22 mouse cellular contexts compared by ENCODE assay signal in genomic region chr15:77979427-77979865, GRCm38 (mm10). TPM values are rescaled to one million over a fixed set of nuclear protein-coding genes. Genes with fewer than 3 reads are reported as not detected.
A peak's percentile ranks its signal among the peaks of the same experiment; 100 is the strongest.
DNase-seq lines count a peak whose midpoint lies in the region; TF ChIP-seq lines count a peak whose summit lies in the region.
"Had no signal": no experiment of that assay in that cellular context is flagged by ENCODE, and none has a peak within 500 bp of the region (broad histone marks: within the 10 kb centered on the region; RNA-seq: fewer than 3 reads in every experiment).

No protein-coding gene starts in this region.

- intact Hi-C loops in left cerebral cortex, adult 2 months (cut with DNase I), result loop anchor here (1.0 to 10.0 kb wide), 3 partner anchors 139 to 565 kb away; partner anchors contain the start of genes Kctd17 and Sstr3

- peak; percentile 36 to 61 for DNase-seq in layer of hippocampus, adult 18-20 months (ENCODE audit: low spot score in 2 of 2)
- DNase-seq in layer of hippocampus, postnatal 36 days, result no peak
- DNase-seq in brain, adult 2 months (ENCODE audit: low read depth, low spot score), result peak; percentile 84
- peak; percentile 37 to 71 for DNase-seq in left cerebral cortex, adult 2 months (ENCODE audit: extremely low spot score in 1 of 2, low spot score in 2 of 2)
- peak; percentile 47 for DNase-seq in right cerebral cortex, postnatal 14 days
- no peak for DNase-seq in c-Kit-positive CD71-positive TER-119-positive erythroid progenitor cells, embryonic 14.5 days (ENCODE audit: low spot score)
- no peak for DNase-seq in retina, postnatal 1 day
- DNase-seq: adrenal gland, adult 8-10 months; cerebellum, postnatal 14 days; embryo, embryonic 11 days; gastrocnemius, postnatal 36 days; kidney, adult 18-20 months; kidney, postnatal 10 days; thymus, postnatal 25 days had no signal

- no peak overlapping the region for H3K4me3 ChIP-seq in left cerebral cortex, adult 2 months
- H3K4me3 ChIP-seq: forebrain, embryonic 10.5 days; hindbrain, embryonic 10.5 days; layer of hippocampus, adult 2 months; limb, embryonic 12.5 days; midbrain, embryonic 12.5 days; neural tube, embryonic 13.5 days had no signal

- H3K27ac ChIP-seq in left cerebral cortex, adult 2 months, result peak overlapping the region; percentile 81; the same call in 1 of the 2 replicates
- H3K27ac ChIP-seq: forebrain, embryonic 10.5 days; hindbrain, embryonic 10.5 days; layer of hippocampus, adult 2 months; limb, embryonic 12.5 days; liver, embryonic 14.5 days; macrophage; midbrain, embryonic 12.5 days; neural tube, embryonic 13.5 days had no signal

- no peak for TF ChIP-seq CTCF in left cerebral cortex, adult 2 months (IDR thresholded peaks at IDR 0.05)

RNA-seq across cellular contexts. Expression of gene Eif3d, which starts 8.8 kb away (rescaled TPM):
- 100 to 1,000 TPM in 1 of 2 experiments, 10 to 100 TPM in 1; 94.5 to 103 TPM for total RNA-seq in layer of hippocampus, adult 18-20 months (2021)
- total RNA-seq in layer of hippocampus, postnatal 36 days (2021), result 100 to 1,000 TPM in 1 of 2 experiments, 10 to 100 TPM in 1; 96.9 to 102 TPM
- 100 to 1,000 TPM; 101 to 102 TPM for total RNA-seq in left cerebral cortex, adult 2 months (2021)

RNA-seq across cellular contexts. Expression of gene Foxred2, which starts 22.9 kb away (rescaled TPM):
- 1 to 10 TPM; 9.6 to 9.8 TPM for total RNA-seq in layer of hippocampus, adult 18-20 months (2021)
- 10 to 100 TPM; 10.5 to 11.8 TPM for total RNA-seq in layer of hippocampus, postnatal 36 days (2021)
- total RNA-seq in left cerebral cortex, adult 2 months (2021), result 10 to 100 TPM; 10.9 to 11.9 TPM

RNA-seq across cellular contexts. Expression of gene Txn2, which starts 50.6 kb away (rescaled TPM):
- 100 to 1,000 TPM; 134 to 140 TPM for total RNA-seq in layer of hippocampus, adult 18-20 months (2021)
- total RNA-seq in layer of hippocampus, postnatal 36 days (2021), result 100 to 1,000 TPM; 125 to 135 TPM
- 100 to 1,000 TPM; 139 to 143 TPM for total RNA-seq in left cerebral cortex, adult 2 months (2021)

Comparison
In these comparisons a context has a peak if more than half of its experiments do, and no peak if none do; other contexts are left out.
1. DNase-seq: peak in layer of hippocampus, adult 18-20 months (2 of 2), brain, adult 2 months (single experiment), left cerebral cortex, adult 2 months (2 of 2) and right cerebral cortex, postnatal 14 days (single experiment); none in layer of hippocampus, postnatal 36 days (0 of 2), c-Kit-positive CD71-positive TER-119-positive erythroid progenitor cells, embryonic 14.5 days (single experiment) and retina, postnatal 1 day (single experiment).